Mouse (Mus musculus) right cerebral cortex, adult 2 months (tissue): ENCODE measurements around the gene Olfr469.
"Not testable (repeated sequence)": the region's sequence is repeated elsewhere in the genome, so short reads cannot be mapped to it uniquely, and the experiment has no call there.

ENCODE experiments used
- DNase-seq, 2 experiments: peaks; one replicate each; pipeline ENCODE4 v3.0.0; 2021 to 2022; ENCODE audit warnings: low spot score in 2 of 2

Olfr469 gene

DNA sequence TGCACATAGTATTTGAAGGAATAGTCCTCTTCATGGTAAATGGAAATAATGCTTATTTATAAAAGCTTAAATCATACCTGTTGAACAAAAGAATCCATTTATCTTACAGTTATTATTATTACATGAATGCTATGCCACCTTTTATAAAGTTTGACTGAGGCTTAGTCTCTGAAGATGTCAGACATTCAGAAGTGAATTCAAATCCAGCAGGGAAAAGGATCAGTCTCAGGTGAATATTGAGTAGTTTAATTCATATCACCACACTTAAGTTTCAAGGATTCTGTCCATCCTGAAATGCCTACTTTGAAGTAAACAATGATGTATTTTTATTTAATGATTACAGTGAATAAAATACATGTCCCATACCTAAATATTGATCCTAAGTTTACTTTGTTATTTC lies at the start of gene Olfr469:
Olfr469 (minus strand) TSS at position 101 of the 400 bp plus-strand sequence.
- DNase-seq = not testable (repeated sequence)

DNA sequence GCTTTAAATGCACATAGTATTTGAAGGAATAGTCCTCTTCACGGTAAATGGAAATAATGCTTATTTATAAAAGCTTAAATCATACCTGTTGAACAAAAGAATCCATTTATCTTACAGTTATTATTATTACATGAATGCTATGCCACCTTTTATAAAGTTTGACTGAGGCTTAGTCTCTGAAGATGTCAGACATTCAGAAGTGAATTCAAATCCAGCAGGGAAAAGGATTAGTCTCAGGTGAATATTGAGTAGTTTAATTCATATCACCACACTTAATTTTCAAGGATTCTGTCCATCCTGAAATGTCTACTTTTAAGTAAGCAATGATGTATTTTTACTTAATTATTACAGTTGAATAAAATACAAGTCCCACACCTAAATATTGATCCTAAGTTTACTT lies 22.0 kb upstream of the Olfr469 start, which contains the start of gene Olfr470:
Olfr470 (minus strand) TSS at position 101 of the 400 bp plus-strand sequence.
- DNase-seq = not testable (repeated sequence)

DNA sequence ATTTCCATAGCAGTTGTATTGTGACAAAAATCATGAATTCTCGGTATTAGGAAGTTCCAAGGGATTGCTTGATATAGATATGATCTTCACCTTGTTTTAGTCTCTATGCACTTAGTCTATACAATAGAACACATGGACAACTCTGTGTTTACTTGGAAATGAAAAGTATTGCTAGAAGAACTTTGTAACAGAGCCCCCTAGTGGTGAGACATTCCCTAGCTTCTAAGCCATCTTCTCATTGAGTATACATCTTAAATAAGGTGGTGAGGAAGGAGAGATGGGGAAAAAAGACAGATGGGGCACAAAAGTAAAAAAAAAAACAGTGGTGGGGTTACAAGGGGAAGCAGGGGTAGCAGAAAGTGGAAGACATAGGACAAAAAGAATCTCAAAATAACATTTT lies 16.4 kb upstream of the Olfr469 start:
- no peak for DNase-seq

DNA sequence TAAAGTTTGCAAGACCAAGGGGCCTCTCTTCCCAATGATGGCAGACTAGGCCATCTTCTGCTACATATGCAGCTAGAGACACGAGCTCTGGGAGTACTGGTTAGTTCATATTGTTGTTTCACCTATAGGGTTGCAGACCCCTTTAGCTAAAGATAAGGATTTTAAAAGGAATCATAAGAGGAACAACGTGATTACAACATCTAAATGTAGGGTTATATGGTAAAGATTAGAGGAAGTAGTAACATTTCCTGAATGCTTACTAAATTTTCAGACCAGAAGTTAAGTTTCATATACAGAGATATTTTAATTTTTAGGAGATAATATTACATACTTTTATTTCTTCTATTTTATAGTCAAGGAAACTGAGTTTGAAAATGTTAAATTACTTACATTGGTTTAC lies 1.5 kb downstream of the Olfr469 start:
- not testable (repeated sequence) for DNase-seq

DNA sequence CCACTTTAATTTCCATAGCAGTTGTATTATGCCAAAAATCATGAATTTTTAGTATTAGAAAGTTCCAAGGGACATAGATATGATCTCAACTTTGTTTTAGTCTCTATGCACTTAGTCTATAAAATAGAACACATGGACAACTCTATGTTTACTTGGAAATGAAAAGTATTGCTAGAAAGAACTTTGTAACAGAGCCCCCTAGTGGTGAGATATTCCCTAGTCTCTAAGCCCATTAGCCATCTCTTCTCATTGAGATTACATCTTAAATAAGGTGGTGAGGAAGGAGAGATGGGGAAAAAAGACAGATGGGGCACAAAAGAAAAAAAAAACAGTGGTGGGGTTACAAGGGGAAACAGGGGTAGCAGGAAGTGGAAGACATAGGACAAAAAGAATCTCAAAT lies 5.9 kb downstream of the Olfr469 start:
- no peak for DNase-seq

DNA sequence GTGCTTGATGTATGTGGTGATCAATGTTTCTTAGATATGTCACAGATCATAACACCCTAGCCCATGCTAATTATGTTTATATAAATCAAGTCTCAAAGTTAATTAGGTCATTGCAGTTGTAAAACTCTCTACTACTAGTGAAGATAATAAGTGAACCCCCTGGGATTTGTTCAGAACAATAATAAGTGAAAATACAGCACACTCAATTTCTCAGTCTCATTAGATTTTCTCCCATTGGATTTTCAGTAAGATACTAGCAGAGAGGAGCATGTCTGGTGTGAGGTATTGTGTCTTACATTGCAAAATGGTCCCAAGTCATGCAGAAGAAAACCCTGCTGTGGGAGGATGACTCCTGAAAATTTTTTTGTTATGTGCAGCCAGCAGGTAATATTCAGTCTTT lies 13.4 kb downstream of the Olfr469 start, which contains the start of gene Olfr467:
Olfr467 (plus strand) TSS at position 301 of the 400 bp plus-strand sequence.
- no peak for DNase-seq

DNA sequence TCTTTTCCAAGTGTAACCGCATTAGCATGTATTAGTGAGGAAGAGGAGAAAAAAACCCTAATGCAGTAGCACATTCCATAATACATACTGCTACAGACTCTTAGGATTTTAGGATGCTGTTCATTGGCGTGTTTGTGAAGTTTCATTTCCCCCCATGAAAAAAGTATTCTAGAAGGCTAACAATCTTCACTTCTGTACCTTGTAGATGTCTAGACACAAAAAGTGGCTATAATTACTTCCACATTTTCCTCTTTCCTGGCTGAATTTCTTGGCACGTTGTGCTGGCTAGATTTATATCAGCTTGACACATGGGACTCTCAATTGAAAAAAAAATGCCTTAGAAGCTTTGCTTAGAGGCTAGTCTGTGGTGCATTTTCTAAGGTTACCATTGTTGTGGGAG lies 23.2 kb downstream of the Olfr469 start:
- DNase-seq = no peak

DNA sequence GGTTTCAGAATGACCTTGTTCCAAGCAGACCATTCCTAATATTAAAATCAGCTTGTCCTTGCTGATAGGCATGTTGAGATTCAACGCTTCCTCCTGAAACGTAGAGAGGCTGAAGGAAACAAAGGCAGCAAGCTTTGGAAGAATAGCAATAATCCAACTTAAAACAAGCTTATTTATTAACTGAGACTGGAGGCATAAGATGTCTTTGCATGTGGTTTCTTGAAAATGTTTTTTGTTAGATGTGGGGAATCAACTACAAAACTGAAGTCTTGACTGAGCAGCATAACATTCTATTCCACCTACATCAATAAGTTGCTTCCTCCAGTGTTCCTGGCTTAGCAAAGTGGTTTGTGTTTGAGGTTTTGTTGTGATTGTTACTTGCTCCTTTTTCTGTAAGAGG lies 24.2 kb downstream of the Olfr469 start, which contains the start of gene Ovch2:
Ovch2 (minus strand) TSS at position 101 of the 400 bp plus-strand sequence.
- no peak for DNase-seq

DNA sequence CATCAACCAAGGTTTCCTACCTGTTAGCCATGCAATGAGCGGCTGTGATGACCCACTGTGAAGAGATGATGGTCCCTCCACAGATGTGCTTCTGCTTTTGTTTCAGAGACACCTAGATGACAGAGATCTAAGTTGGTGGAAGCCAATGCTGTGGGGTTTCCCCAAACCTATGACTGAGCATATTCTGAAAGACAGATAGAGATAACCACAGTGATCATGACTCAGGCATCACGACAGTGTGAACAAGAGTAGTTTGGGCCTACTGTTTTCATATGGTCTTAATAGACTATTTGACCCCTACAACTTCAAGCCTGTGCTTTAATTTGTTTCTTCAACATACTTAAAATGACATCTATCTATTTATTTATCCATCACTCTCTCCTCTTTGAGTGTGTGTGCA lies 28.8 kb downstream of the Olfr469 start:
- no peak for DNase-seq

DNA sequence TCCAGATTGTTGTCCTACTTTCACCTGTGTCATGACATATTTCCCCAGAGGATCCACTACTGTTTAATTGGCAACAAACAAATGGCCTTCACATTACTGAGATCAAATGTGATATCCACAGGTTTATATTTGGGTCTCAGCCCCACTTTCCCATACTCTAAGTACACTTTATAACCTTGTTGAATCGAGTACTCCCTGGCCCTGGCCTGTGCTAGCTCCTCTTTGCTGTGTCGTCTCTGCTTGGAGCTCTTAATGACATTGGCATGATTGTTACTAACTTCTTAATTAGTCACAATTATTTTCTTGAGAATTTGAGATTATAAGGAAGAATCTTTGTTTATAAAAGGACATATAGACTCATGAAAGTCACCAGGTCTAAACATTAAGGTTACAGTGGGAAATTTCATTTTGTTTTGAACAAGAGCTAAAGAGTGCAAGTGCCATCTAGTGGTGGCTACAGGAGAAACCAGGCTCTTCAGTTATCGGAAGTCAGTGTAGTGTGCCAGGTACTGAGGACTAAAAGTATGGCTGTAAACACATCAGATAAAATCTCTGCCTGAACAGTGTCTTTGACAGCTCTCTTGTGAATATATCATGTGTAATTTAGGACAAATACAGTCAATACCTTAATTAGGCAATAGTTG lies 37.2 kb downstream of the Olfr469 start:
- DNase-seq = peak; percentile 27 to 32

DNA sequence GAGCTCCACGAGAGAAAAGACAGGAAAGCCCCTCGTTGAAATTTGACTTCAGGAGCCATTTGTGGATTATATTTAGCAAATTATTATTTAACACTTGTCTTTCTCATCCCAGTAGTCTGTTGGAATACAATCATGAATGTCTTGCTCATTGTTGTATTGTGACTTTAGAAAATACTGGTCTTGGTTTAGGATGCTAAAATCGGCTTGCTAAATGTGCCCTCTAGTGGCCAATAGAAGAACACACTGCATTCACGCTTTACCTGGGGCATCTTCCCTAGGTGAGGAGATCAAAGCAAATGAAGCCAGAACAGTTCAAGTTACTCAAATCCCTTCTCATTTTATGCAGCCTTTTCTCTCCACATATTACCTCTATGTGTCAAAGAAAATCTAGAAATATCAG lies 45.7 kb downstream of the Olfr469 start:
- peak; percentile 24 to 26 for DNase-seq

DNA sequence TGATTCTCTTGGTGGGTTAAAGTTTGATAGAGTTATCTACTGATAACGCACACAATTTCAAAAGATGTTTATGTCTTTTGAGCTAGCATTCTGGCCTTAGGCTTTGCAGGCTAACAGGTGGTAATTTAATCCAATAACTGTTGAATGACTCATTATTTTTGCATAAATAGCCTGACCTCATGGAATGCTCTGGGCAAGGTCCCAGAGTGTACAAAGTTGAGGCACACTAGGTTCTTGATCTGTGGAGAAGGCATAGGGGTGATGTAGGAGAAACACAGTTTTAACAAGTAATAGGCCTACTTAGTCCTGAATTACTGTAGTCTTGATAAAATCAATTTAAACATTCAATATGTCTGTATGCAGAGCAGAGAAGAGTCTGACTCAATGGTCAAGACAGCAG lies 47.1 kb downstream of the Olfr469 start:
- no peak for DNase-seq

DNA sequence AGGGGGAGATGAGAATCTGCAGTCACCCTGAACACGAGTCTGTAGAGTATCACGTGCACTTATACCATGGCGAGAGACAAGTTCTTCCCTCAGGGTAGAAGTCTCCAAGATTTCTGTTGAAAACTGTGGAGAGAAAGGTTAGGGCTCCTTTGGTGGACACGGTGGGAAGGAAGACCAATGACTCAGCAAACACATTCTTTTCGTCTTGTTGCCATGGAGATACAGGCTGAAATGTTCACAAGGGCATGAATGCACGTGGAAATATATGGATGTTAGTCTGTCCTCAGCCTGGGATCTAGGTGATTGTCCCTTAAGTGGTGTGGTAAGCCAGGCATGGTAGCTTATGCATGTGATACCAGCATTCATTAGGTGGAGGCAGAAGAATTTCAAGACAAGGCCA lies 54.5 kb downstream of the Olfr469 start:
- no peak for DNase-seq
